In the genomic region with DNA sequence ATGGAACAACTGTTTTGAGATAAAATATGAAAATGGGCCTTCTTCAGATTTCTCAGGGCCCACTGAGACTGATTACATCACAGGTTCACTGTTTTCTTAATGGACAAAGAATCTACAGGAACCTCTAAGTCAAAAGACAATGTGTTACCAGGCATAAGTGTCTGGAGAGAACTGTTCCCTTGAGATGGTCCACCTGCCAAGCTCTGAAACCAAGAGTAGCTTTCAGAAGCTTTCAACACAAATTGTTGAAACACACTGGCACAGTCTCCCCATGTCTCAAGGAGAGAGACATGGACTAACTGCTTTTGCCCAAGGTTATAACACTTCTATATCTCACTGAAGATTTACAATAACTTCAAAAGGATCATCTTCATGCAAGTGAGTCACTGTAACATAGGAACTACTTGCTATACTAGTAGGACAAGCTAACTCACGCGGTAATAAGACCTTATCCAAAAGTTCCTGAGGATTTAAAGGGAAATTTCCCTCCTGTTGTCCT, we compare ENCODE assay signal across 28 mouse cellular contexts.
DNase-seq lines count a peak whose midpoint lies in the region; ATAC-seq and TF ChIP-seq lines count a peak whose summit lies in the region.
"Had no signal": no experiment of that assay in that cellular context is flagged by ENCODE, and none has a peak within 500 bp of the region (broad histone marks: within the 10 kb centered on the region; RNA-seq: fewer than 3 reads in every experiment).

No protein-coding gene starts in this region.

- DNase-seq in adrenal gland, postnatal 14 days, result peak; percentile 53
- DNase-seq in adrenal gland, postnatal 25 days, result no peak
- DNase-seq in lung, postnatal 10 days, result peak; percentile 32
- DNase-seq in lung, adult 2 months, result no peak
- DNase-seq in fat pad, adult 2 months (ENCODE audit: extremely low read depth, low read depth, low spot score), result peak; percentile 83
- no peak for DNase-seq in testis, postnatal 10 days (ENCODE audit: low spot score)
- DNase-seq: cerebellum, adult 8-10 months; cerebellum, postnatal 25 days; kidney, adult 11 months; kidney, postnatal 25 days; liver, embryonic 13.5 days; thymus, postnatal 14 days had no signal

- H3K4me3 ChIP-seq in lung, adult 2 months (replicated peaks; ENCODE audit: extremely low read depth, low read depth, low read length), result no peak overlapping the region
- no peak overlapping the region for H3K4me3 ChIP-seq in olfactory bulb, adult 2 months (ENCODE audit: insufficient read depth, low read depth, low read length)
- H3K4me3 ChIP-seq: embryonic facial prominence, embryonic 10.5 days; embryonic facial prominence, embryonic 15.5 days; gastrocnemius, adult 2 months; heart, embryonic 13.5 days; hindbrain, embryonic 10.5 days; hindbrain, embryonic 15.5 days; limb, embryonic 10.5 days; limb, embryonic 15.5 days; liver, embryonic 13.5 days; midbrain, embryonic 10.5 days; neural tube, embryonic 13.5 days; stomach, embryonic 15.5 days had no signal

- WGBS in lung, adult 2 months, result 92% methylated on average over 2 of the region's 2 CpGs
- WGBS in olfactory bulb, adult 2 months, result 87% methylated on average over 2 of the region's 2 CpGs

- TF ChIP-seq CTCF in lung, adult 2 months (IDR thresholded peaks at IDR 0.05; ENCODE audit: insufficient read depth, low read length), result no peak
- no peak for TF ChIP-seq CTCF in olfactory bulb, adult 2 months (IDR thresholded peaks at IDR 0.05; ENCODE audit: insufficient read depth, low read depth, low read length)

- H3K4me1 ChIP-seq in lung, adult 2 months (ENCODE audit: control insufficient read depth, insufficient read depth, low read length), result no peaks in the 10 kb centered on the region; the same call in 1 of the 2 replicates
- no peaks in the 10 kb centered on the region for H3K4me1 ChIP-seq in olfactory bulb, adult 2 months (ENCODE audit: control insufficient read depth, insufficient read depth, low read length)
- H3K4me1 ChIP-seq: embryonic facial prominence, embryonic 10.5 days; hindbrain, embryonic 10.5 days; hindbrain, embryonic 15.5 days; limb, embryonic 10.5 days; neural tube, embryonic 13.5 days; stomach, embryonic 15.5 days had no signal

- TF ChIP-seq POLR2A in lung, adult 2 months (IDR thresholded peaks at IDR 0.05; ENCODE audit: borderline replicate concordance, extremely low read depth, low read depth, low read length), result no peak
- no peak for TF ChIP-seq POLR2A in olfactory bulb, adult 2 months (IDR thresholded peaks at IDR 0.05; ENCODE audit: insufficient read depth, low read depth, low read length)

- peak overlapping the region; percentile 36 for H3K27ac ChIP-seq in olfactory bulb, adult 2 months (ENCODE audit: insufficient read depth, low read depth, low read length)
- H3K27ac ChIP-seq: embryonic facial prominence, embryonic 10.5 days; embryonic facial prominence, embryonic 15.5 days; gastrocnemius, adult 2 months; heart, embryonic 13.5 days; hindbrain, embryonic 10.5 days; hindbrain, embryonic 15.5 days; limb, embryonic 10.5 days; limb, embryonic 15.5 days; liver, embryonic 13.5 days; midbrain, embryonic 10.5 days; neural tube, embryonic 13.5 days; stomach, embryonic 15.5 days had no signal

- ATAC-seq in erythroid progenitor cell, adult 5-6 weeks (replicated peaks; ENCODE audit: low FRiP score, poor library complexity, severe bottlenecking), result no peak
- ATAC-seq: forebrain, embryonic 14.5 days; inflammation-experienced regulatory T-cells, adult 6 months; midbrain, embryonic 16.5 days had no signal

Comparison
In these comparisons a context has a peak if more than half of its experiments do, and no peak if none do; other contexts are left out.
1. DNase-seq: peak in adrenal gland, postnatal 14 days (single experiment), lung, postnatal 10 days (single experiment) and fat pad, adult 2 months (single experiment); none in adrenal gland, postnatal 25 days (single experiment), lung, adult 2 months (single experiment) and testis, postnatal 10 days (single experiment).